Mouse (Mus musculus) MEL (cell line): ENCODE data around the gene Itgae.

Experiments used
- CHD2 ChIP-seq: IDR thresholded peaks from 2 replicates; pipeline ENCODE4 v1.6.1; 2011; ENCODE audit warnings: low read length, improper control_type of control experiment
- CTCF ChIP-seq, 3 experiments: IDR thresholded peaks in 2 of 3; conservative IDR thresholded peaks in 1 of 3; 2 replicates each; pipeline ENCODE4 v1.5.1; 2011 to 2012; ENCODE audit warnings: low read length in 3 of 3, low read depth in 2 of 3, mild to moderate bottlenecking in 2 of 3, improper control_type of control experiment in 1 of 3, inconsistent platforms in 1 of 3, mixed read lengths in 1 of 3, moderate library complexity in 1 of 3; ENCODE audit not compliant: control insufficient read depth in 1 of 3, insufficient read depth in 1 of 3, poor library complexity in 1 of 3, severe bottlenecking in 1 of 3
- E2F4 ChIP-seq: IDR thresholded peaks from 2 replicates; pipeline ENCODE4 v1.6.1; 2011; ENCODE audit warnings: low read depth, low read length, improper control_type of control experiment, borderline replicate concordance
- EP300 ChIP-seq, 2 experiments: IDR thresholded peaks; 2 replicates each; pipeline ENCODE4 v1.6.1; 2011; ENCODE audit warnings: improper control_type of control experiment in 2 of 2, low read length in 2 of 2, low read depth in 1 of 2, mild to moderate bottlenecking in 1 of 2
- MEF2A ChIP-seq: IDR thresholded peaks from 2 replicates; pipeline ENCODE4 v1.6.1; 2014; ENCODE audit warnings: low read depth, mild to moderate bottlenecking, inconsistent platforms, low read length, improper control_type of control experiment; ENCODE audit not compliant: poor library complexity, insufficient replicate concordance, severe bottlenecking; ENCODE audit errors: extremely low read depth
- NRF1 ChIP-seq: IDR thresholded peaks from 2 replicates; pipeline ENCODE4 v1.6.1; 2014; ENCODE audit warnings: low read depth, mild to moderate bottlenecking, inconsistent platforms, low read length, improper control_type of control experiment, moderate library complexity; ENCODE audit not compliant: poor library complexity, insufficient read depth, severe bottlenecking
- POLR2A ChIP-seq, 2 experiments: IDR thresholded peaks; 2 replicates each; pipeline ENCODE4 v1.6.1; 2011 to 2012; ENCODE audit warnings: low read length in 2 of 2, mild to moderate bottlenecking in 2 of 2, control low read depth in 1 of 2, improper control_type of control experiment in 1 of 2, low read depth in 1 of 2, moderate library complexity in 1 of 2; ENCODE audit not compliant: control insufficient read depth in 1 of 2, insufficient read depth in 1 of 2, poor library complexity in 1 of 2
- POLR2AphosphoS2 ChIP-seq: IDR thresholded peaks from 2 replicates; pipeline ENCODE4 v1.6.1; 2011; ENCODE audit warnings: low read length, improper control_type of control experiment
- SIN3A ChIP-seq: IDR thresholded peaks from 2 replicates; pipeline ENCODE4 v1.6.1; 2012; ENCODE audit warnings: low read length, improper control_type of control experiment, inconsistent platforms
- UBTF ChIP-seq: IDR thresholded peaks from 2 replicates; pipeline ENCODE4 v1.6.1; 2012; ENCODE audit warnings: low read depth, mild to moderate bottlenecking, inconsistent platforms, low read length, improper control_type of control experiment, moderate library complexity, borderline replicate concordance; ENCODE audit not compliant: insufficient read depth
- ZKSCAN1 ChIP-seq: IDR thresholded peaks from 2 replicates; pipeline ENCODE4 v1.6.1; 2012; ENCODE audit warnings: low read depth, mild to moderate bottlenecking, inconsistent platforms, low read length, improper control_type of control experiment, moderate library complexity

DNA sequence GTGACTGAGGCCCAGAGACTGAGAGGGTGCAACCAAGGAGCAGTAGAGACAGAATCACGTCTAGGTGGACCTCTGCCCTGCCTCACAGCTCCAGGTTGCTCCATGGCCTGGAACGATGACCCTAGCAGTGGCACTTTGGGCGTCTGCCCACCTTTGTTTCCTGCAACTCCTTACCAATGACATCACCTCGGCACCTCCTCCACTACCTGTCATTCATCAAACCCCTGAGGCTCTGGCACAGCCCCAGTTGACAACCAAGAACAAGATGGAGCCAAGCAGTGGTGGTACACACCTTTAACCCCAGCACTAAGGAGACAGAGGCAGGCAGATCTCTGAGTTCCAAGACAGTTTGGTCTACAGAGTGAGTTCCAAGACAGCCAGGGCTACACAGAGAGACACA is 1.7 kb downstream of the Itgae start:
- TF ChIP-seq POLR2A (IDR thresholded peaks at IDR 0.05; ENCODE audit: control insufficient read depth in 1 of 2, insufficient read depth in 1 of 2, low read depth in 1 of 2, low read length in 2 of 2, poor library complexity in 1 of 2) (no peak), CTCF (IDR thresholded peaks at IDR 0.05 in 2 of 3, conservative IDR thresholded peaks at IDR 0.05 in 1 of 3; ENCODE audit: control insufficient read depth in 1 of 3, insufficient read depth in 1 of 3, low read depth in 2 of 3, low read length in 3 of 3, poor library complexity in 1 of 3, severe bottlenecking in 1 of 3) (no peak), CHD2 (no peak), MEF2A (no peak), EP300 (IDR thresholded peaks at IDR 0.05; ENCODE audit: low read depth in 1 of 2, low read length in 2 of 2) (no peak), UBTF (no peak), POLR2AphosphoS2 (no peak), NRF1 (no peak), E2F4 (no peak), ZKSCAN1 (no peak), SIN3A (no peak)
